Mouse (Mus musculus) layer of hippocampus, postnatal 36 days (tissue): Measurements from ENCODE around the gene Chmp4b. TPM values are rescaled to one million over a fixed set of nuclear protein-coding genes. Genes with fewer than 3 reads are reported as not detected.

Source experiments
- DNase-seq, 2 experiments: peaks; one replicate each; pipeline ENCODE4 v3.0.0; 2022
- total RNA-seq, 2 experiments: library from RNA; stranded (reverse); gene quantifications; 2 replicates each; pipeline ENCODE4 v1.2.3; 2021

Chmp4b gene
- total RNA-seq, 2 experiments from 2014 or later: 212 to 220 TPM

DNA sequence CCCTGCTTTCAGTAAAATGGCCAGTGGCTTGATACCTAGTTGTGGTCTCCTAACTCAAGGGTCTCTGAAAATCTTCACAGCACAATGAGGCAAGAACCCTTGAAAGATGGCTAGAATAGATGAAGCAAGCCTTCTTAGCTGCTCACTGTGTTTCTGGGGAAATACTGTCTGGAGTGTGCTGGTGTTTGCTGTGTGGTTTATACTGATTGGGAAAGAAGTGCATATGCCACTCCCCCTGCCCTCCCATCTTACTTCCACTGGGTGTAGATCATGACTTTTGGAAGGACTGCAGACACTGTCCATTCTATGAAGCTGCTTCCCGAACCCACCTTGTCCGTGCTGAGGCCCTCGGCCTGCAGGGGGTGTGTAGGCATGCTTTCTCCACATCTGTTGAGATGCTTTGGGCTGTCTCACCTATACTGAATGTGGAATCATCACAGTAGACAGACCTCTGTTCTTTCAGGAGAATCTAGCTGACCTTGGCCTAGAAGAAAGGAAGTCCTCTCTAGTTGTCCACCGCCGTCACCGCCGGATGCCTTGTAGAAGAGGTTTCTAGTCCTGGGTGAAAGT is 33.5 kb downstream of the Chmp4b start:
- DNase-seq: no peak

DNA sequence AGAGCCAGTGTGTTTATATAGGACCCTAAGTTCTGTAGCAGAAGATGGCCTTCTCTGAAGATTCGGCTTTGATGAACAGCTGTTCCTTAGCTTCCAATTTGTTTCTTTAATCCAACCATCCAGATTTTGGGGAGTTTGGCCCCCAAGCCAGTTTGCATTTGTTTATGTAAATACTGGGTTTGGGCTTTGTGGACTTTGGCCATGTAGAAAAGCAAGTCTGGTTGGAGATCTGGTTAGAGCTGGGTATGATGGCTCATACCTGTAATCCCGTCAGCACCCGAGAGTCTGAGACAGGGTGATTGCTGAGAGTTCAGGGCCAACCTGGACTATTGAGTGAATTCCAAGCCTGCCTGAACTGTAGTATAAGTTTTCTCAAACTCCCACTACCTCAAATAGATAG is 34.3 kb downstream of the Chmp4b start:
- no peak for DNase-seq

DNA sequence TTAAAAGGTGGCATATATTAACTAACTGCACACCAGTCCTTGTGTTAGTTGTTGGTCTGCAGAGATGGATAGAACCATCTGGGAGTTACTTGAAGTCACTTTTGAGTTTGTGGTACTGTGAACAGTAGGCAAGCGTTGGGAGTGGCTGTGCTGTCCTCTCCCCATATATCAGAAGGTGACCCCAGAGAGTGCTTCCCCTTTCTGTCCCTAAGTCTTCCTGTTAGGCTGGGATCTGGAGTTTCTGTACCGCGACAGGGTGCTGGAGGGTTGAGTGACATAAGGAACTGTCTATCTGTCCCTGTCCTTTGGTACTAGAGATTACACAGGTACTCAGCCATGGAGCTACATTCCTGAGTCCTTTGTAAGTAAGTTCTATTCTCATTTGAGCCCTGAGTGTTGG is 35.3 kb downstream of the Chmp4b start:
- no peak for DNase-seq

DNA sequence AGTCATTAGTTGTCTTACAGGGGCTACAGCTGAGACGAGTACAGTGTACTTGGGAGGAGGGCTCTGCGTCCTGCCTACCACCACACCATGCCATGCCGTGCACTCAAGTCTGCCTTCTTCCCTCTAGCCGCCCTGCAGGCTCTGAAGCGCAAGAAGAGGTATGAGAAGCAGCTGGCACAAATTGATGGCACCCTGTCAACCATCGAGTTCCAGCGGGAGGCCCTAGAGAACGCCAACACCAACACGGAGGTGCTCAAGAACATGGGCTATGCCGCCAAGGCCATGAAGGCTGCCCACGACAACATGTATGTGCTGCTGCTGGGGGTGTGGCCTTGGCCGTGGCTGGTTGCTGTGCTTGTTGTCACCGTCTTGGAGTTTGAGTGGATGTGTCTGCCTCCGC is 37.9 kb downstream of the Chmp4b start:
- DNase-seq: no peak

DNA sequence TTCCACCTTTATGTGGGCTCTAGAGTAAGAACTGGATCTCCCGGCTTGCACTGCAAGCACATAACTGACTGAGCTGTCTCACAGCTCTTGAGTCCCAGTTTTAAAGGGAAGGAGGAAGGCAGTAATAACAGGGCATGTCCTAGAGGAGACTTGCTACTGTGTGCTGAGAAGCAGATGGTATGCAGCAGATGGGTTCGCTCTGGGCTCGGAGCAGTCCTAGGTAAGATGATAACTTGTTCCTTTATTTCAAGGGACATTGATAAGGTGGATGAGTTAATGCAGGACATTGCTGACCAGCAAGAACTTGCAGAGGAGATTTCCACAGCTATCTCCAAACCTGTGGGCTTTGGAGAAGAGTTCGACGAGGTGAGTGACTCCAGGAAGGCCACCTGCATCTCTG is 39.5 kb downstream of the Chmp4b start:
- DNase-seq: no peak

DNA sequence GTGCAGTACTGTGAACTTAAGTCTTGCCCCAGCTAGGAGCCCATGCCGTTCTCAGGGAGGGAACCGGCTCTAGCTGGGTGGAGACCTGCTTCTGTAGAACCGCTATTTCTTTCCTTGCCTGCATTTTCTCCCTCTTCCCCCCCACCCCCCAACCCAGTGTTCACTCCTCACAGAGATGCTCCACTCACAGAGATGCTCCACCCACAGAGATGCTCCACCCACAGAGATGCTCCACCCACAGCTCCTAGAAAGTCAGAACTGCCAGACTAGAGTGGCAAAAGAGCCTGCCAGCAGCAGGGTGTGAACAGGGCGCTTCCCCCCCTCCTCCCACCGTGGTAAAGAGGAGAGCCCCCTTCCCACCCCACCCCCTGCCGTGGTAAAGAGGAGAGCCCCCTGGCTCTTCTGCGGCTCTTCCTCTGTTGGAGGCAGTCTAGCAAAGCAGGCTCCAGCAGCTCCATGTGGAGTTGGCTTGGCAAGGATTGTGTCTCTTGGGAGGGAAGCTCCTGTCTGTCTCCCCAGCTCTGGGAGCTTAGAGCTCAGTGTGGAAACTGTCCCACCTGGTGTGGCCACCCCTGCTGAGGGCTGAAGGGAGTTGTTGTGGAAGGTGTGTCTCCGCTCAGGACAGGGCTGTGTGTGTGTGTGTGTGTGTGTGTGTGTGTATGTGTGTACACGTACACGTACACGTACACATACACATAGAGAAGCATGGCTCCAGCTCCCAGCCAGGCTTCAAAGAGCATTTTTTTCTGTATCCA is 41.9 kb downstream of the Chmp4b start:
- DNase-seq: no peak

DNA sequence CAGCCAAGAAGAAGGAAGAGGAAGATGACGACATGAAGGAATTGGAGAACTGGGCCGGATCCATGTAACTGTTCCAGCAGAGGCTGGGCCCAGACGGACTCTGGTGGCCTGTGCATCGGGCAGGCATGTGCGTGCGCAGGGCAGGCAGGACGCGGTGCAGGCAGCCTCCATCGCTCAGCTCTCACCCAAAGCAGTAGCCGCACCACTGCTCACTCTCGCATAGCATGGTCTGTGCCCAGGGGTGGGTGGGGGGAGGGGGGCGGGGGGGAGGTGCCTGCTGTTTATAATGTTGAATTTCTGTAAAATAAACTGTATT is 42.4 kb downstream of the Chmp4b start:
- DNase-seq: no peak

DNA sequence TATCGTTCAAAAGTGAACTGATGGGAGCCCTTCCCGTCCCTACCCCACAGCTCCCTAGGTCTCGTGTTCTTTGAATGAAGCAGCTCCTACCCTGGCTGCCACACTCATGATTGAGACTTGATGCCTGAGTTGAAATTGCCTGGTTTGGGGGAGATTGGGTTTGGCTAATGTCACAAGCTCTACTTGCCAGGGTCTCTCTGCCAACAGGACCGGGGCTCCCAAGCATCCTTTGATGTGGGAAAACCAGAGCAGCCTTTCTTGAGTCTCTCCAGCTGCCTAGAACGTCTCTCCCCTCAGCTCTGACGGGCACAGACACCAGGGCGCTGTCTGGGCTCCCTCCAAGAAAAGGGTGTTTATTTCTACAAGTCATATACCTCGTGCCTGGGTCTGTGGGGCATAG is 44.2 kb downstream of the Chmp4b start:
- DNase-seq: no peak

DNA sequence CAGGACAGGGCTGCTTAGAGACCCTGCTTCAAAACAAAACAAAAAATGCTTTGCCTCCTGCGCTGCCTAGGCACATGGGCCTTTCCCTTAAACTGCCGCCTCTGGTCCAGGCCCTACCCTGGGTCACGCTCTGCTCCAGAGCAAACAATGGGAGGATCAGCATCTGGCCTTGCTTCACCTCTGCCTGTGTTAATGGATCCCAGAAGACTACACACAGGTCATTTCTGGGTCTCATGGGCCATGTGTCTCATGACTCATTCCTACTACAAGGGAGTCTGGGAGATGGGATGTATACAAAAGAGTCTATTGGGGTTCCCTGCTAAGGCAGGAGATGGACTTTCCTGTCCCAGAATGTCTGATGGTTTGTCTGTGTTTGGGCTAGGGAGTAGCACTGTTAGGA is 45.2 kb downstream of the Chmp4b start:
- no peak for DNase-seq

DNA sequence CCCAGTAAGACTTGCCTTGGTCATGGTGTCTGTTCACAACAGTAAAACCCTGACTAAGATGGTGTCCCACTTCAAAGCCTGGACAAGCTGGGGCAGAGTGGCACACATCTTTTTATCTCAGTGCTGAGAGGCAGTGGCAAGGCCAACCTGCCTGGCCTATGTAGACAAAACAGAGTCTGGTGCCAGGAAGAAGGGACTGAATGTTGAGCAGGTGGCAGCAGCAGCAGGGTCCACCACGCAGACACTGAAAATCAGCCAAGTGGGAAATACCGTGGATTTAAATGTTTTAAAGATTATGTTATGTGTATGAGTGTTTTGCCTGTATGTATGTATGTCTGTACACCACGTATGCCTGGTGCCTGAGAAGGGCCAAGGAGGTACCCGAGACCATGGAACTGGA is 47.9 kb downstream of the Chmp4b start:
- DNase-seq: no peak

DNA sequence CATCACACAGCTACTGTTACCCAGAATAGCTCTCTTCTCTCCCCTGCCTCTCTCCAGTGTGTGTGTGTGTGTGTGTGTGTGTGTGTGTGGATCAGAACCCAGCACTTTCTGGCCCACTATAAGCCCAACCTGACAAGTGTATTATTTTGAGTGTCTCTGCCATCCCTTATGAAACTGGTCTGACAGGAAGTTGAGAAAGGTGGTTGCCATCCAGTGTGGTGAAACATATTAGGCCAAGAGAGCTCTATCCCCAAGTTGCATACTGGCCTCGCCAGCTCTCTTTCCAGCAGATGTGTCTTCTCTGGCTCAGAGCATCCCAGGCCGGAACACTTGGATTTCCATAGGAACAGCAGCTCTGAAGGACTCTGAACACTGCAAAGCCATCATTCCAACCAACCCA is 48.7 kb downstream of the Chmp4b start:
- no peak for DNase-seq

DNA sequence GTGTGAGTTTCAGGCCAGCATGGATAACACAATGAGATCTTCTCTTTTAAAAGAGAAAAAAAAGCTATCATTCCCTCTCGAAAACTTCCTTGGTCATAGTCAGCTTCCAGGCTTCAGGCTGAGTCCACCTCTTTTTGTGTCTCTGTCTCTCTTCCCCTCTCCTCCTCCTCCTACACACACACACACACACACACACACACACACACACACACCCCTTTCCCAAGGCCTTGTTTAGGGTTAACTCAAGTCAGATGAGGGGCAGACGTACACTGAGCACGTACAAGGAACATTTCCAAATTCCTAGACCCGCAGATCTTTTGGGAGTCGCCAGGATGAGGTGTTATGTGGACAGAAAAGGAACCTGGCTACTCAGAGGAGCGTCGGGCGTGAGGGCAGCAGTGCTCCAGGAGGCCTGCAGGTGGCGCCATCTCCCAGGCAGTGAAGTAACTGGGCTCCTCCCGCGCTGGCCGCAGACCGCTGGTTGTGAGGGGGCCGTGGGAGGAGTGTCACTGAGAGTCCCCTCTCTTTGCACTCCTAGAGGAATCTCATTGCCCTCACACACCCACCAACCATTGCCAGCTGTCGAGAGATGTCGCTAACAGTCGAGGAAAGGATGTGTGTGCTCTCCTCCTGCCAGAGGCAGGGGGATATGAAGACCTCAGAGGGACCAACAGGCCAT is 51.3 kb downstream of the Chmp4b start:
- DNase-seq: peak in 1 of 2 experiments; percentile 40

DNA sequence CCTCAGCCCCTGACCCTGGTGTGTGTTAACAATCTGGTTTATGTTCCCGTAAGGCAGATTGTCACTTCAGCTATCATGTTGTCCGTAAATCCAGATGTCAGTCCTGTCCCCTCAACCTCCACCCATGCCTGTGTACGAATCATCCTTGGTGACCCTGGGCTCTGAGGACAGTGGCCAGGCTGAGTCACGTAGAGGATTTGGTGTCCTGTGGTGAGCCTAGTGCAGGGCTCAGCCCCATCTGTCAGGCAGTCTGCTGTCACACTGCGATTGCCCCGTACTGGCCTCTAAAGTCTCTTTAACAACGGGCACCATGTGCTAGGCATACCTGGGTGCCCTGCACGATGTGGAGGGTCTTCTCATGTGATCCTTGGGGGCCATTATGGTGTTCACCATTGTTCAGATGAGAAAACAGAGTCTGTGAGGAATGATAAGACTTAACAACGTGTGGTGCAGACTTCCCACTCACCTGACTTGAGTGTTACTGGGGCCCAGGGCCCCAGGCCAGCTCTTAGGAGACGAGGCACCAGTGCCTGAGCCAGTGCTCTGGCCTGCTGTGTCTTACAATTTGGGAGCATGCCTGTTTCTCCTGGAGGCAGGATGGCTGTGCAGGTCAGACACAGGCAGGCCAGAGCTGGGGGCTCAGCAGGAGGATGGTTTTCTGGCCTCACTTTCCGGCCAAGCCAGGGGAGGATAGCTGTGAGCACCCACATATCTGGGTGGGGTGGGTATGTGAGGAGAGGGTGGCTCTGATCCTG is 55.2 kb downstream of the Chmp4b start:
- no peak for DNase-seq

DNA sequence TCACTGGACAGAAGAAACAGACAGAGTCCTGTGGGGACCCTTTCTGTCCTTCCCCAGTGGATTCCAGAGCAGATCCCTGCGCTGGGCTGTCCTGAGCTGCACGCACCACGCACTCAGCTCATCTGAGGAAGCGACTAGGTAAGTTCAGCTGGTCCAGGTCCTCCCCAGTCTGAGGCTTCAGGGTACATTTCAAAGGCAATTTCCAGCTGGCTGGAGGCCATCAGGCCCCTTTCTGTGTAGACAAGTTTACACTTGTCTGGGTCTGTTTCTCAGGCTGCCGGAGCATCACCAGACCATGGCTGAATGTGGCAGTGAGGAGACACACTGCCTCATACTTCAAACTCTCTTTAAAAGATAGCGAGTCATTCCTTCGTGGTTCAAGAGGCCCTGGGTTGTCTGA is 55.8 kb downstream of the Chmp4b start:
- no peak for DNase-seq

DNA sequence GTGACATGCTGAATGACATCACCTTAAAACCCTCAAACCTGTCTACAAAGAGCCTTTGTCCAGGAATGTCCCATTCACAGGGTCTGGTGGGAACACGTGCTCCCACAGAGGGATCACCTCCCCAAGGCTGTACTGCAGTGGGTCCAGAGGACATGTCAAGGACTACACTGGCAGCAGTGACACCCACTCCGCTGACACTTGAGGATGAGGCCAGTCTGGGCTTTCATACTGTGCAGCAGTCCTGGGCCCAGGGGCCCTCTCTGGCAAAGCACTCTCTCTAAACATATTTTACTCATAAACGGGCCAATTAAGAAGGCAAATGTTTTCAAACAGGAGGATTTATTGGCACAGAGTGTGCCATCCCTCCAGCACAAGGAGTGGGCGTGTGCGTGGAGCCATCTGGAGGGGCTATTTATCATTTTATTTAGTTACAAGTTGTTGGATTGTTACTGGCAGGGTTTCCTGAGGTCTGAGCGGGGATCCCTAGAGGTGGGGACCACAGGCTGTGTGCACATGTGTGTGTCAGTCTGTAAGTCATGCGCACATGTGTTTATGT is 56.4 kb downstream of the Chmp4b start:
- peak; percentile 36 to 48 for DNase-seq

DNA sequence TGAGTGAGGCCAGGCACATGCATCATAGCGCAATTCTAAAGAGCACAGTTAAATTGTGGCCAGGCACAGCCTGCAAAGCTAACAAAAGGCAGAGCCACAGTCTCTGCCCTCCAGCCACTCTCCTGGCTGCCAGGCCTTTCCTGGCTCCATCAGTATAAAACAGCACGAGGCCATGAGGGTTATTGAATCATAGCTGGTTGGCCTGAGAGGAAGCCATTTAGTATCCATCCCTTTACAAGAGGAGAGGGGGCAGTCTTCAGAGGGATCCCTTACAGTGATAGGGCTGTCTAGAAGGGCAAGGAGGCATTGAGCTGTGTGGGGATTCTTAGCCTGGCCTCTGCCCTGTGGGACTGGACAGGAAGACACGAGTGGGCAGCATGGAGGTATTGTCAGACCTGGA is 60.2 kb downstream of the Chmp4b start:
- no peak for DNase-seq

DNA sequence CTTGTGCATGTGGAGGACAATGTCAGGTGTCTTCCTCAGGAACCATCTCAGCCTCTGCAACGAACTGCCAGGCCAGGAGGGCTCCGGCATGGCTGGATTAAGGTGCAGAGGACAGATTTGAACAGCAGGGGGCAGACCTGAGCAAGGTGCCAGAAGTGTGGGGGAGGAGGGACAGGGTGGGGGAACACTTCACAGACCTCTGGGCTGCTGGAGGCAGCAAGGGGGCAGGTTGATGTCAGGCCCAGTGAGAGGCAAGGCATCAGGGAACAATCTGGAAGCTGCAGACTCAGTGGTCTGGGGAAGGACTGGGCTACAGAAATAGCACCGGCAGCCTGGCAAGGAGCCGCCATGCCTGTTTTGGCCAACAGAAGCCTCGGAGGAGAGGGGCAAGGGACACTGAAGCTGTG is 60.8 kb downstream of the Chmp4b start:
- peak; percentile 36 to 37 for DNase-seq

DNA sequence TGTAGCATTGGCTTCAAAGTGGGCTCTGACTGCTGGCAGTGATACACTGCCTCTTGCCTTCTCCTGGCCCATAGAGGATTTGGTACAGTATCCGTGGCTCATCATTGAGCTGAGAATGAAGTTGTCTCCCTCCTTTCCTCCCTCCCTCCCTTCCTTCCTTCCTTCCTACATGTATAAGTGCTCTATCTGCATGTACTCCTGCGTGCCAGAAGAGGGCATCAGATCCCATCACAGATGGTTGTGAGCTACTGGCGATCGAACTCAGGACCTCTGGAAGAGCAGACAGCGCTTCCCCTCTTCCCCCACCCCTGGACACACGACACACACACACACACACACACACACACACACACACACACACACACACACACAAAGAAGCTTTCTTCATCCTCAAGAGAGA is 61.6 kb downstream of the Chmp4b start:
- no peak for DNase-seq

DNA sequence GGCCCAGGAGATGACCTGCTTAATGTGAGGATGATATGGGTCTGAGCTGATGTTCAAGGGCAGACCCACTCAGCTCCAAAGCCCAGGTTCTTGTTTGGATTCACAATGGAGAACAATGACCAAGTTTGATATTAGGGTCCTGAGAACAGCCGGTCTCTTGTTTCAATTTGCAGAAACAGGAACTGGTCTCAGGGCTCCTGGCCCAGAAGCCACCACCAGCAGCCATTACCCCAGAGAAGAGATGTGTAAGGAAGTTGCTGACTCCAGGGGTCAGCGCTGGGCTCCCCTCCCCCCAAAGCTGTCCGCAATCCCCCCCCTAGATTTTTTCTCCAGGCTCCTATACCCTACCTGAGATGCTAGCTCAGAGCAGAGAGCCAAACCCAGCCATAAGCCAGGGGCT is 62.5 kb downstream of the Chmp4b start:
- DNase-seq: no peak

DNA sequence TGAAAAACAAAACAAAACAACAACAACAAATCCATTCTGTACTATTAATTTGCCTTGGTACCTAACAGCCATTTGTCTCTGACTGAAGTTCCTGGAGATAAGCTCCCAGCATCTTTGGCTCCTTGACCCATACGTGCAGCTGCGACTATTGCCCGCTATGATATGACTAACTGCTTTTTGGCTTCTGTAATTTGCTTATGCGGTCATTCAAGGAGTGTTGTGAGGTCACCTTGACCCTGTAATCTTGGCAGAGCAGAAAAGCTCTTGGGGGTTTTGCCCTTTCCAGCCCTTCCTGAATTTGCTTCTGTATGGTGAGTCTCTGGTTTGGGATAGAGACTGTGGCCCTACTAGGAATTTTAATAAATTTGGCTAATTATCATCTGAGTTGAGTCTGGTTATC is 65.1 kb downstream of the Chmp4b start:
- DNase-seq: no peak

DNA sequence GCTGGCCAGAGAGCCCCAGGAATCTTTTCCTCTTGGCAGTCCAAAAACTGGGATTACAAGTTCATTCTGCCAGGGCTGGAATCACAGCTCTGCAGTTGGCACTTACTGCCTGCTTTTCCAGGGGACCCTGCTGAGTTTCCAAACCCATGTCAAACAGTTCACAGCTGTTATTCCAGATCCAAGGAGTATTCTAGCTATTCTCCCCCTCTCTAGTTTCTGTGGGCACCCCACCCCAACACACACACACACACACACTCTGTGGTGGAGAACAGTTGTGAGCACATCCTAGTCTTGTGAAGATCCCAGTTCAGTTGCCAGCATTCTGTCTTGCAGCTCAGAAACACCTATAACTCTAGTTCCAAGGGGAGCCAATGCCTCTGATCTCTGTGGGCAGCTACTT is 65.6 kb downstream of the Chmp4b start:
- DNase-seq: no peak

DNA sequence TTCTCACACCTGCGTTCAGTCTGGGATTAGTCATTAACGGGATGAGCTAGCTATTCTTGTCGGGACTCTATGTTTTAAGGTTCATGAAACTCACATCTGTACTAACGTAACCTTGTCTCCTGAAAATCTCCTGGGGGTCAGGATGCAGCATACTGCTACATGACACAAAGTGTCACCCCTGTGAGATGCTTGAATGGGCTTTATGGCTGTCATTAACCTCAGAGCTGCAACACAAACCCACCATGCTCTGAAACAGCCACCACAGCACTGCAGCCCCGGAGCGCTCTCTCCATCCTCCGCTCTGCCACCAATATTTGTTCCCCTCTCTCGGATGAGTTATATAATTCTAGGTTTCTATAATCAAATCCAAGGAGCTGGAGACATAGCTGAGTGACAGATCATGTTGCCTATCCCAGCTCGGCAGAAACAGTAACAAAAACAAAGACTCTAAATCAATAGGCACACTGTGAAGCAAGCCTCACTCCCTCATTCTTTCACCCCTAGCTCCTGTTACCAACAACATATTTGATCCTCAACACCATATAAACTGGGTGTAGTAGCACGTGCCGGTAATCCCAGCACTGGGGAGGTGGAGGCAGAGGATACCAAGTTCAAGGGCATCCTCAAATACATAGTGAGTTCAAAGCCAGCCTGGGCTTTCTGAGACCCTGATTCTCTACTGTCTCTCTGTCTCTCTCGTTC is 67.5 kb downstream of the Chmp4b start:
- DNase-seq: no peak

DNA sequence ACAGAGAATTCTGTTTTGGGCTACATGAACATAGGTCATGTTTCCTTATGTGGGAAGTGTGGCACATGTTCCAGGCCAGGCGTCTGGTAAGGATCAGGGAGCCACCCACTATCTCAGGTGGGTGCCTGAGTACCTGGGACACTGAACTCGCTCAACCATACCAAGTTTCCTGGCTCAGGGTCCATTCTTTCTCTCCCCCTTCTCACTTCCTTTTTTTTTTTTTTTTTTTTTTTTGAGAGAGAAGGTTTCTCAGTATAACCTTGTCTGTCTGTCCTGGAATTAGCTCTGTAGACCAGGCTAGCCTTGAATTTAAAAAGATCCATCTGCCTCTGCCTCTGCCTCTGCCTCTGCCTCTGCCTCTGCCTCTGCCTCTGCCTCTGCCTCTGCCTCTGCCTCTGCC is 68.8 kb downstream of the Chmp4b start:
- no peak for DNase-seq
